Mouse (Mus musculus) ES-E14 (cell line): ENCODE data around the gene Rec8.

Source experiments
- HCFC1 ChIP-seq: IDR thresholded peaks from 2 replicates; pipeline ENCODE4 v1.6.1; 2012; ENCODE audit warnings: low read length, inconsistent platforms, borderline replicate concordance; ENCODE audit not compliant: insufficient read depth
- MAFK ChIP-seq: IDR thresholded peaks from 2 replicates; pipeline ENCODE4 v1.6.1; 2014; ENCODE audit warnings: mild to moderate bottlenecking, low read depth, low read length, inconsistent platforms; ENCODE audit not compliant: insufficient read depth
- ZC3H11A ChIP-seq: IDR thresholded peaks from 2 replicates; pipeline ENCODE4 v1.6.1; 2012; ENCODE audit warnings: low read depth, mild to moderate bottlenecking, inconsistent platforms, low read length, borderline replicate concordance
- ZNF384 ChIP-seq: IDR thresholded peaks from 2 replicates; pipeline ENCODE4 v1.6.1; 2012; ENCODE audit warnings: low read depth, low read length, inconsistent platforms

DNA sequence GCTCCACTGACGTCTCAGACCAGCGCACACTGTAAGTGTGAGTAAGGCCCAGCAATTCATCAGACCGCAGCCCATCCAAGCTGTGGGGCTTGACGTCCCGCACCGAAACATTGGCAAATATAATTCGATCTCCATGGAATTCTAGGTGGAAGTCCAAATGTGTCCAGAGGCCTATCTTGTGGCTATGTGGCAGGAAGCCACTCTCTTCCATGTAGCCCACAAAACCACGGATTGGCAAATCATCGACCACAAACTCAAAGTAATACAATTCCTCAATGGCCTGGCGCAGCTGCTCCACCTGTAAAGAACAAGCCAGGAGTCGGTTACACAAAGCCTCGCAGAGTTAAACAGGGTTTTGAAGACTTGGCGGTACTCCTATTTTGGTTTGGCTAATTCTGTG lies 23.5 kb downstream of the Rec8 start:
- TF ChIP-seq HCFC1 (no peak), ZNF384 (no peak), ZC3H11A (no peak), MAFK (no peak)
